Mouse (Mus musculus): ENCODE measurements around the gene U2af2. TPM values are rescaled to one million over a fixed set of nuclear protein-coding genes. Genes with fewer than 3 reads are reported as not detected.

U2af2 gene
- polyA plus RNA-seq, 1 experiment from 2014 or later = 155 TPM

GRCm38 (mm10) chr7:5080815-5081214, 18.9 kb downstream of the U2af2 start:
- Histone ChIP-seq H3K4me1 (peaks cover 12% of the 10 kb centered on the region), H3K9me3 (no peaks in the 10 kb centered on the region), H3K27me3 (no peaks in the 10 kb centered on the region), H3K4me3 (peak overlapping the region; percentile 99), H3K36me3 (peaks cover 53% of the 10 kb centered on the region), H3K9ac (peak overlapping the region; percentile 97), H3K4me2 (peak overlapping the region; percentile 74), H3K27ac (peak overlapping the region; percentile 93)
- no peak for ATAC-seq (ENCODE audit: insufficient number of reproducible peaks, insufficient read depth, low FRiP score, low TSS enrichment, low read depth)
- WGBS = 8% methylated on average over 6 of the region's 6 CpGs

- no peak for ATAC-seq (ENCODE audit: insufficient number of reproducible peaks, insufficient read depth, low FRiP score, low TSS enrichment, low read depth)
- Histone ChIP-seq H3K4me3 (peak overlapping the region; percentile 99), H3K36me3 (peaks cover 55% of the 10 kb centered on the region)
Measured at GRCm38 (mm10) chr7:5081241-5081640, 19.3 kb downstream of the U2af2 start.

GRCm38 (mm10) chr7:5081939-5082338, 20.0 kb downstream of the U2af2 start:
- H3K4me1 ChIP-seq = peaks cover 12% of the 10 kb centered on the region
- H3K9ac ChIP-seq = no peak overlapping the region; the same call in 1 of the 2 replicates
- 96% methylated on average over 2 of the region's 2 CpGs for WGBS
- no peak for ATAC-seq (ENCODE audit: insufficient number of reproducible peaks, insufficient read depth, low FRiP score, low TSS enrichment, low read depth)
- peaks cover 52% of the 10 kb centered on the region for H3K36me3 ChIP-seq
- H3K27ac ChIP-seq = no peak overlapping the region
- H3K9me3 ChIP-seq = no peaks in the 10 kb centered on the region
- peak overlapping the region; percentile 99; the same call in 1 of the 2 replicates for H3K4me3 ChIP-seq
- H3K27me3 ChIP-seq = no peaks in the 10 kb centered on the region
- H3K4me2 ChIP-seq = peak overlapping the region; percentile 74

More at GRCm38 (mm10) chr7:5081241-5081640, 19.3 kb downstream of the U2af2 start:
- H3K4me1 ChIP-seq = peaks cover 12% of the 10 kb centered on the region
- H3K9me3 ChIP-seq = no peaks in the 10 kb centered on the region
- H3K27me3 ChIP-seq = no peaks in the 10 kb centered on the region
- peak overlapping the region; percentile 97 for H3K9ac ChIP-seq
- no peak overlapping the region for H3K27ac ChIP-seq
- peak overlapping the region; percentile 74 for H3K4me2 ChIP-seq
- 69% methylated on average over 6 of the region's 6 CpGs for WGBS

GRCm38 (mm10) chr7:5083325-5084105, 21.6 kb downstream of the U2af2 start:
- 92% methylated on average over 18 of the region's 18 CpGs for WGBS
- Histone ChIP-seq H3K9me3 (no peaks in the 10 kb centered on the region), H3K4me2 (no peak overlapping the region), H3K36me3 (peaks cover 41% of the 10 kb centered on the region), H3K27ac (no peak overlapping the region), H3K4me3 (no peak overlapping the region), H3K9ac (no peak overlapping the region), H3K27me3 (no peaks in the 10 kb centered on the region), H3K4me1 (peaks cover 12% of the 10 kb centered on the region)
- ATAC-seq (ENCODE audit: insufficient number of reproducible peaks, insufficient read depth, low FRiP score, low TSS enrichment, low read depth) = no peak

GRCm38 (mm10) chr7:5085512-5085911, 23.6 kb downstream of the U2af2 start:
- H3K9me3 ChIP-seq = no peaks in the 10 kb centered on the region
- no peak for ATAC-seq (ENCODE audit: insufficient number of reproducible peaks, insufficient read depth, low FRiP score, low TSS enrichment, low read depth)
- peaks cover 46% of the 10 kb centered on the region for H3K36me3 ChIP-seq
- peaks cover 12% of the 10 kb centered on the region for H3K4me1 ChIP-seq
- no peak overlapping the region for H3K9ac ChIP-seq
- no peak overlapping the region for H3K27ac ChIP-seq
- H3K4me2 ChIP-seq = no peak overlapping the region
- WGBS = 90% methylated on average over 1 of the region's 1 CpGs
- H3K4me3 ChIP-seq = no peak overlapping the region
- no peaks in the 10 kb centered on the region for H3K27me3 ChIP-seq

- Histone ChIP-seq H3K4me2 (no peak overlapping the region), H3K27me3 (no peaks in the 10 kb centered on the region), H3K36me3 (peaks cover 57% of the 10 kb centered on the region), H3K4me3 (no peak overlapping the region), H3K4me1 (peaks cover 3% of the 10 kb centered on the region), H3K9ac (no peak overlapping the region), H3K27ac (no peak overlapping the region), H3K9me3 (no peaks in the 10 kb centered on the region)
- no peak for ATAC-seq (ENCODE audit: insufficient number of reproducible peaks, insufficient read depth, low FRiP score, low TSS enrichment, low read depth)
- 75% methylated on average over 5 of the region's 5 CpGs for WGBS
Measured at GRCm38 (mm10) chr7:5086921-5087440, 25.0 kb downstream of the U2af2 start.

GRCm38 (mm10) chr7:5087886-5088285, 25.9 kb downstream of the U2af2 start:
- H3K9me3 ChIP-seq = no peaks in the 10 kb centered on the region
- H3K9ac ChIP-seq = no peak overlapping the region
- no peaks in the 10 kb centered on the region for H3K4me1 ChIP-seq
- H3K27ac ChIP-seq = no peak overlapping the region
- H3K4me2 ChIP-seq = no peak overlapping the region
- WGBS = 84% methylated on average over 4 of the region's 4 CpGs
- H3K36me3 ChIP-seq = peaks cover 62% of the 10 kb centered on the region
- ATAC-seq (ENCODE audit: insufficient number of reproducible peaks, insufficient read depth, low FRiP score, low TSS enrichment, low read depth) = no peak
- H3K27me3 ChIP-seq = no peaks in the 10 kb centered on the region
- no peak overlapping the region for H3K4me3 ChIP-seq

GRCm38 (mm10) chr7:5089853-5090252, 27.9 kb downstream of the U2af2 start:
- H3K4me1 ChIP-seq = no peaks in the 10 kb centered on the region
- 96% methylated on average over 15 of the region's 15 CpGs for WGBS
- H3K4me3 ChIP-seq = no peak overlapping the region
- H3K27me3 ChIP-seq = no peaks in the 10 kb centered on the region
- no peak overlapping the region for H3K9ac ChIP-seq
- no peak overlapping the region for H3K4me2 ChIP-seq
- no peak for ATAC-seq (ENCODE audit: insufficient number of reproducible peaks, insufficient read depth, low FRiP score, low TSS enrichment, low read depth)
- H3K36me3 ChIP-seq = peaks cover 70% of the 10 kb centered on the region
- no peak overlapping the region for H3K27ac ChIP-seq
- no peaks in the 10 kb centered on the region for H3K9me3 ChIP-seq

GRCm38 (mm10) chr7:5091008-5091728, 29.2 kb downstream of the U2af2 start:
- Histone ChIP-seq H3K27ac (no peak overlapping the region), H3K9ac (no peak overlapping the region), H3K27me3 (no peaks in the 10 kb centered on the region), H3K36me3 (peaks cover 70% of the 10 kb centered on the region), H3K4me3 (no peak overlapping the region), H3K4me2 (no peak overlapping the region), H3K9me3 (no peaks in the 10 kb centered on the region), H3K4me1 (no peaks in the 10 kb centered on the region)
- WGBS = 93% methylated on average over 15 of the region's 15 CpGs
- ATAC-seq (ENCODE audit: insufficient number of reproducible peaks, insufficient read depth, low FRiP score, low TSS enrichment, low read depth) = no peak

GRCm38 (mm10) chr7:5092381-5092780, 30.4 kb downstream of the U2af2 start:
- Histone ChIP-seq H3K27me3 (no peaks in the 10 kb centered on the region), H3K9me3 (no peaks in the 10 kb centered on the region), H3K36me3 (peaks cover 77% of the 10 kb centered on the region), H3K4me2 (no peak overlapping the region), H3K27ac (no peak overlapping the region), H3K9ac (0 out of 2 replicates have a peak overlapping the region, but pooled peaks have one; percentile 21), H3K4me1 (no peaks in the 10 kb centered on the region), H3K4me3 (no peak overlapping the region)
- ATAC-seq (ENCODE audit: insufficient number of reproducible peaks, insufficient read depth, low FRiP score, low TSS enrichment, low read depth) = no peak
- 78% methylated on average over 6 of the region's 6 CpGs for WGBS

GRCm38 (mm10) chr7:5092831-5093510, 31.0 kb downstream of the U2af2 start:
- H3K4me3 ChIP-seq = no peak overlapping the region
- ATAC-seq (ENCODE audit: insufficient number of reproducible peaks, insufficient read depth, low FRiP score, low TSS enrichment, low read depth) = no peak
- 80% methylated on average over 21 of the region's 21 CpGs for WGBS
- no peaks in the 10 kb centered on the region for H3K27me3 ChIP-seq
- H3K4me1 ChIP-seq = no peaks in the 10 kb centered on the region
- H3K4me2 ChIP-seq = no peak overlapping the region
- H3K36me3 ChIP-seq = peaks cover 83% of the 10 kb centered on the region
- no peaks in the 10 kb centered on the region for H3K9me3 ChIP-seq
- H3K27ac ChIP-seq = no peak overlapping the region
- 0 out of 2 replicates have a peak overlapping the region, but pooled peaks have one; percentile 21 for H3K9ac ChIP-seq

Data from embryonic facial prominence, embryonic 13.5 days (tissue).